Mouse (Mus musculus) limb, embryonic 14.5 days (tissue): ENCODE measurements at regions not wholly inside any gene's neighbourhood (a gene's known extent, or its start where the extent isn't known, plus 50 kb on each side); places are given as distances from the start of the nearest gene placed in this dataset.

Source experiments
- ATAC-seq: fragments of 200-750 bp; cut with Nextera tagmentation; 2 replicates; pipeline ENCODE4 v1.8.0; 2017; ENCODE audit warnings: low read depth, moderate number of reproducible peaks, moderate TSS enrichment; ENCODE audit not compliant: low FRiP score
- DNase-seq: peaks from one replicate; pipeline ENCODE4 v3.0.0-alpha.2; 2015; ENCODE audit warnings: low spot score
- H3K27ac ChIP-seq: fragments of 300-500 bp; sonication (generic); replicated peaks from 2 replicates; pipeline ENCODE4 v1.5.1; 2014; ENCODE audit warnings: low read depth, mild to moderate bottlenecking, low read length, moderate library complexity, mixed read lengths
- H3K27me3 ChIP-seq: fragments of 300-500 bp; sonication (generic); 2 replicates; pipeline ENCODE4 v1.6.1; 2014; ENCODE audit warnings: low read length, mixed read lengths; ENCODE audit not compliant: control insufficient read depth, insufficient read depth
- H3K36me3 ChIP-seq: fragments of 300-500 bp; sonication (generic); 2 replicates; pipeline ENCODE4 v1.6.1; 2014; ENCODE audit warnings: mild to moderate bottlenecking, low read length, moderate library complexity, mixed read lengths; ENCODE audit not compliant: control insufficient read depth, insufficient read depth
- H3K4me1 ChIP-seq: fragments of 300-500 bp; sonication (generic); 2 replicates; pipeline ENCODE4 v1.6.1; 2014; ENCODE audit warnings: antibody characterized with exemption, low read length, mixed read lengths; ENCODE audit not compliant: control insufficient read depth, insufficient read depth
- H3K4me2 ChIP-seq: fragments of 300-500 bp; sonication (generic); replicated peaks from 2 replicates; pipeline ENCODE4 v1.6.1; 2014; ENCODE audit warnings: low read depth, mild to moderate bottlenecking, low read length, moderate library complexity; ENCODE audit not compliant: severe bottlenecking
- H3K4me3 ChIP-seq: fragments of 300-500 bp; sonication (generic); replicated peaks from 2 replicates; pipeline ENCODE4 v1.5.1; 2014; ENCODE audit warnings: low read length
- H3K9ac ChIP-seq: fragments of 300-500 bp; sonication (generic); 2 replicates; pipeline ENCODE4 v1.6.1; 2014; ENCODE audit warnings: mild to moderate bottlenecking, low read depth, low read length, moderate library complexity; ENCODE audit not compliant: severe bottlenecking
- H3K9me3 ChIP-seq: fragments of 300-500 bp; sonication (generic); 2 replicates; pipeline ENCODE4 v1.6.1; 2016; ENCODE audit warnings: low read length; ENCODE audit not compliant: control insufficient read depth
- POLR2A ChIP-seq: fragments of 200-500 bp; IDR thresholded peaks from 2 replicates; pipeline ENCODE4 v1.8.0; 2012; ENCODE audit warnings: inconsistent platforms, mild to moderate bottlenecking, moderate library complexity, borderline replicate concordance; ENCODE audit not compliant: insufficient read depth, insufficient read length; ENCODE audit errors: extremely low read depth
- WGBS: fragments of 180-500 bp; shearing (Covaris S2); extraction: QIAGEN DNeasy Blood & Tissue Kit; methylation state at CpG from one replicate; pipeline ENCODE4 v1.1.7; 2014; 5-methylcytosine and 5-hydroxymethylcytosine counted together

GRCm38 (mm10) chr1:193510066-193510793 is 140.1 kb upstream of the Camk1g start:
- Histone ChIP-seq H3K4me1 (peaks cover 19% of the 10 kb centered on the region), H3K9me3 (no peaks in the 10 kb centered on the region), H3K9ac (no peak overlapping the region), H3K27me3 (no peaks in the 10 kb centered on the region), H3K36me3 (no peaks in the 10 kb centered on the region), H3K27ac (no peak overlapping the region), H3K4me3 (peak overlapping the region; percentile 21), H3K4me2 (no peak overlapping the region)
- TF ChIP-seq POLR2A: no peak
- DNase-seq (peak; percentile 42), ATAC-seq (no peak)
- WGBS: 29% methylated on average over 8 of the region's 8 CpGs

GRCm38 (mm10) chr1:193508271-193508670 is 138.2 kb upstream of the Camk1g start:
- no peaks in the 10 kb centered on the region for H3K9me3 ChIP-seq
- no peaks in the 10 kb centered on the region for H3K27me3 ChIP-seq
- peak overlapping the region; percentile 31; the same call in 1 of the 2 replicates for H3K4me2 ChIP-seq
- peaks cover 7% of the 10 kb centered on the region; the same call in 1 of the 2 replicates for H3K4me1 ChIP-seq
- H3K36me3 ChIP-seq: no peaks in the 10 kb centered on the region
- peak overlapping the region; percentile 16; the same call in 1 of the 2 replicates for H3K27ac ChIP-seq
- H3K9ac ChIP-seq: peak overlapping the region; percentile 35; the same call in 1 of the 2 replicates
- TF ChIP-seq POLR2A: no peak
- peak; percentile 39 for DNase-seq
- no peak for ATAC-seq
- peak overlapping the region; percentile 21; the same call in 1 of the 2 replicates for H3K4me3 ChIP-seq

- peak overlapping the region; percentile 21; the same call in 1 of the 2 replicates for H3K4me3 ChIP-seq
- H3K27ac ChIP-seq: 0 out of 2 replicates have a peak overlapping the region, but pooled peaks have one; percentile 38
Observed at GRCm38 (mm10) chr1:193506991-193507390, 136.9 kb upstream of the Camk1g start.

GRCm38 (mm10) chr1:193505381-193505780 is 135.3 kb upstream of the Camk1g start:
- Histone ChIP-seq H3K27ac (no peak overlapping the region), H3K4me2 (no peak overlapping the region), H3K27me3 (no peaks in the 10 kb centered on the region), H3K4me3 (no peak overlapping the region), H3K36me3 (no peaks in the 10 kb centered on the region), H3K4me1 (peaks cover 4% of the 10 kb centered on the region; the same call in 1 of the 2 replicates), H3K9me3 (no peaks in the 10 kb centered on the region), H3K9ac (no peak overlapping the region)
- TF ChIP-seq POLR2A: peak; percentile 8; the same call in 1 of the 2 replicates
- ATAC-seq (no peak), DNase-seq (no peak)
- 36% methylated on average over 3 of the region's 3 CpGs for WGBS

More at GRCm38 (mm10) chr1:193506991-193507390, 136.9 kb upstream of the Camk1g start:
- WGBS: 72% methylated on average over 3 of the region's 3 CpGs
- peaks cover 7% of the 10 kb centered on the region; the same call in 1 of the 2 replicates for H3K4me1 ChIP-seq
- ATAC-seq: no peak
- no peaks in the 10 kb centered on the region for H3K36me3 ChIP-seq
- H3K9ac ChIP-seq: peak overlapping the region; percentile 31; the same call in 1 of the 2 replicates
- no peak for TF ChIP-seq POLR2A
- no peak for DNase-seq
- H3K27me3 ChIP-seq: no peaks in the 10 kb centered on the region
- peak overlapping the region; percentile 31; the same call in 1 of the 2 replicates for H3K4me2 ChIP-seq
- H3K9me3 ChIP-seq: no peaks in the 10 kb centered on the region

GRCm38 (mm10) chr1:193504611-193505010 is 134.5 kb upstream of the Camk1g start:
- TF ChIP-seq POLR2A: no peak

More at GRCm38 (mm10) chr1:193504611-193505010, 134.5 kb upstream of the Camk1g start:
- Histone ChIP-seq H3K27ac (no peak overlapping the region), H3K9me3 (no peaks in the 10 kb centered on the region), H3K9ac (no peak overlapping the region), H3K4me2 (no peak overlapping the region), H3K4me3 (no peak overlapping the region), H3K36me3 (no peaks in the 10 kb centered on the region), H3K4me1 (no peaks in the 10 kb centered on the region), H3K27me3 (no peaks in the 10 kb centered on the region)
- ATAC-seq (no peak), DNase-seq (no peak)
- WGBS: 45% methylated on average over 3 of the region's 3 CpGs
